ENCODE assay signal across 11 mouse cellular contexts in the genomic region with DNA sequence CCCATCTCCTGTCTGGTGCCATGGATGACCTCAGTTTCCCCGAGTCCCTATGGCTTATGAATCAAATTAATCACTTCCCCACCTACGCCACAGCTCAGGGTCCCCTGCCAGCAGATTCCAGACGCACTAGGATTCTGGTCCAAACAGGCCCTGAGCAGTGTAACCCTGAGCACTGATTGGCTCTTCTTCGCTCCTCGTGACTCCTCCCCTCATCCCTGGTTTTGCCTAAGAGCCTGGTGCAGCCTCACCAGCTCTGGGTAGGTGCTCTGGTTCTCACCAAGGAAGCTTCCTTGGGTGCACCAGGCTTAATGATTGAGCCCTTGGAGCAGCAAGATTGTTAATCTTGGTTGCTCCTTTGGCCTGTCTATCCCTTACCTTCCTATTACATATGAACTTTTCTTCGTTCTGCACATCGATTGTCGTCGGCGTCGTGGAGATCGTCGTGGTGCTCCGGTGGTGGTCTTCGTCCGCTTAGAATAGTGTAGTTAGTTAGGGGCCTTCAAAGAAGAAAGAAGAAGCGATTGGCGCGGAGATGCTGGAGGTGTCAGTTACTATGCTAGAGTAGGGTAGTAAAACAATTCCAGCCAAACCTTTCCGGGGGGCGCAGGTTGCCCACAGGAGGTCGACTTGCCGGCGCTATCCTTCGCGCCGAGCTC. TPM values are rescaled to one million over a fixed set of nuclear protein-coding genes. Genes with fewer than 3 reads are reported as not detected.
A peak's percentile ranks its signal among the peaks of the same experiment; 100 is the strongest.
DNase-seq lines count a peak whose midpoint lies in the region; ATAC-seq and TF ChIP-seq lines count a peak whose summit lies in the region.
"Had no signal": no experiment of that assay in that cellular context is flagged by ENCODE, and none has a peak within 500 bp of the region (broad histone marks: within the 10 kb centered on the region; RNA-seq: fewer than 3 reads in every experiment).

A gene (plus strand): TSS at position 256 of the 656 bp plus-strand sequence.

- WGBS in forebrain, embryonic 15.5 days: 11% methylated on average over 27 of the region's 27 CpGs
- WGBS in stomach, embryonic 14.5 days: 25% methylated on average over 27 of the region's 27 CpGs

- peak; percentile 89 for ATAC-seq in forebrain, embryonic 15.5 days (replicated peaks)
- ATAC-seq in stomach, embryonic 14.5 days (ENCODE audit: insufficient number of reproducible peaks, insufficient read depth, low FRiP score, low read depth): no peak

- intact Hi-C loops in left cerebral cortex, postnatal 14 days (cut with DNase I): no loop called here

- H3K36me3 ChIP-seq in E14TG2a.4 (ENCODE audit: insufficient read depth, low read length): no peaks in the 10 kb centered on the region
- no peaks in the 10 kb centered on the region for H3K36me3 ChIP-seq in forebrain, embryonic 15.5 days
- H3K36me3 ChIP-seq in stomach, embryonic 14.5 days (ENCODE audit: control insufficient read depth, insufficient read depth, low read length): no peaks in the 10 kb centered on the region

- peak within 1 kb of the TSS; percentile 50 for H3K4me3 ChIP-seq in E14TG2a.4 (replicated peaks; ENCODE audit: low read length)
- peak within 1 kb of the TSS; percentile 46 for H3K4me3 ChIP-seq in forebrain, embryonic 15.5 days
- H3K4me3 ChIP-seq in stomach, embryonic 14.5 days (ENCODE audit: low read depth, low read length): peak within 1 kb of the TSS; percentile 19
- H3K4me3 ChIP-seq: erythroblast, embryonic 14.5 days had no signal

- H3K9ac ChIP-seq in forebrain, embryonic 15.5 days (replicated peaks): peak within 1 kb of the TSS; percentile 41
- no peak within 1 kb of the TSS for H3K9ac ChIP-seq in stomach, embryonic 14.5 days (replicated peaks; ENCODE audit: low read depth, low read length)

- no peak within 1 kb of the TSS for H3K27ac ChIP-seq in forebrain, embryonic 15.5 days (replicated peaks)
- no peak within 1 kb of the TSS for H3K27ac ChIP-seq in stomach, embryonic 14.5 days (ENCODE audit: low read length)

- peak within 1 kb of the TSS; percentile 77 for H3K4me2 ChIP-seq in forebrain, embryonic 15.5 days (replicated peaks)
- H3K4me2 ChIP-seq in stomach, embryonic 14.5 days (replicated peaks; ENCODE audit: low read depth, low read length): peak within 1 kb of the TSS; percentile 43

- peaks cover 27% of the 10 kb centered on the region for H3K27me3 ChIP-seq in E14TG2a.4 (ENCODE audit: insufficient read depth, low read length)
- peaks cover 4% of the 10 kb centered on the region; the same call in 1 of the 2 replicates for H3K27me3 ChIP-seq in forebrain, embryonic 15.5 days
- no peaks in the 10 kb centered on the region for H3K27me3 ChIP-seq in stomach, embryonic 14.5 days (ENCODE audit: control insufficient read depth, insufficient read depth, low read length)

- DNase-seq in embryo, embryonic 10 days (ENCODE audit: low spot score): peak; percentile 25
- DNase-seq in embryo, embryonic 9.5 days (ENCODE audit: extremely low spot score): no peak
- peak; percentile 12 to 19 for DNase-seq in left cerebral cortex, postnatal 14 days (ENCODE audit: low spot score in 2 of 2)
- no peak for DNase-seq in adrenal gland, adult 18-20 months (ENCODE audit: low spot score in 2 of 2)
- no peak for DNase-seq in frontal cortex, postnatal 25 days (ENCODE audit: low spot score in 2 of 2)

- no peak for TF ChIP-seq CTCF in E14TG2a.4 (conservative IDR thresholded peaks at IDR 0.05; ENCODE audit: low read length)

- no peaks in the 10 kb centered on the region for H3K9me3 ChIP-seq in E14TG2a.4 (ENCODE audit: low read length)
- no peaks in the 10 kb centered on the region for H3K9me3 ChIP-seq in forebrain, embryonic 15.5 days
- H3K9me3 ChIP-seq in stomach, embryonic 14.5 days (ENCODE audit: control insufficient read depth, low read depth, low read length): no peaks in the 10 kb centered on the region

- no peaks in the 10 kb centered on the region for H3K4me1 ChIP-seq in E14TG2a.4 (replicated peaks; ENCODE audit: low read depth, low read length)
- 0 out of 2 replicates have a peak, but pooled peaks cover 3% of the 10 kb centered on the region for H3K4me1 ChIP-seq in forebrain, embryonic 15.5 days
- no peaks in the 10 kb centered on the region for H3K4me1 ChIP-seq in stomach, embryonic 14.5 days (ENCODE audit: control insufficient read depth, insufficient read depth, low read length)

RNA-seq across cellular contexts. Expression of the gene that starts here (rescaled TPM):
- polyA plus RNA-seq in forebrain, embryonic 15.5 days (2015; fragmentation: Nextera tagmentation; extraction: Ambion mirVana): 3.5 and 5.5 TPM in 2 replicates
- 10 to 100 TPM; 23.9 to 34.8 TPM for total RNA-seq in left cerebral cortex, postnatal 14 days (2021)
- polyA plus RNA-seq in stomach, embryonic 14.5 days (2014; fragmentation: Nextera tagmentation; extraction: Ambion mirVana): 0.16 TPM in 1 of 2 replicates, not detected in the other
- not detected for total RNA-seq in adrenal gland, adult 18-20 months (2021)
- polyA plus RNA-seq: C2C12; erythroblast, embryonic 14.5 days; small intestine, adult 2 months had no signal

Comparison
In these comparisons a context has a peak if more than half of its experiments do, and no peak if none do; other contexts are left out.
1. RNA of the gene that starts here (total RNA-seq): 23.9 to 34.8 TPM in left cerebral cortex, postnatal 14 days; not detected in adrenal gland, adult 18-20 months; every median in the first group is over 10 times any median in the second.
2. DNase-seq: peak in embryo, embryonic 10 days (single experiment) and left cerebral cortex, postnatal 14 days (2 of 2); none in embryo, embryonic 9.5 days (single experiment), adrenal gland, adult 18-20 months (0 of 2) and frontal cortex, postnatal 25 days (0 of 2).
3. Peak in every context shown above with its lines, with median percentiles within 50 percentile points of each other: H3K4me3 ChIP-seq.